Mouse (Mus musculus) cerebellum, adult 8-10 months (tissue): ENCODE results near the gene Gm20388.
A peak's percentile ranks its signal among the peaks of the same experiment; 100 is the strongest.

Experiments
- DNase-seq: peaks from one replicate; pipeline ENCODE4 v3.0.0; 2022

Gm20388 gene

DNA sequence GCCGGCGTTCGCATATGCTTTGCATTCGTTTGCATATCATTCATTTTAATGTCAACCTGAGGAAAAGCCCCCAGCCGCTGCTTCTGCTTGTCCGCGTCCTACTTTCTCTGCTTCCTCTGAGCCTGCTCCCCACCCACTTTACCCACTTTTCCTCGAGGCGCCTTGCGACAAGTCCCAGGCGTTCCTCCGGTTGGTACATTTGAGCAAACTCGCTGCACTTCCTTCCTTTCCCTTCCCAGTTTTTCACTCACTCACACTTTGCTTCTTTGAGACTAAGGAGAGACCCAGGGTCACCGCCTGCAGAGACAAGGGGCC, 2768.2 kb downstream of the Gm20388 start:
- no peak for DNase-seq

DNA sequence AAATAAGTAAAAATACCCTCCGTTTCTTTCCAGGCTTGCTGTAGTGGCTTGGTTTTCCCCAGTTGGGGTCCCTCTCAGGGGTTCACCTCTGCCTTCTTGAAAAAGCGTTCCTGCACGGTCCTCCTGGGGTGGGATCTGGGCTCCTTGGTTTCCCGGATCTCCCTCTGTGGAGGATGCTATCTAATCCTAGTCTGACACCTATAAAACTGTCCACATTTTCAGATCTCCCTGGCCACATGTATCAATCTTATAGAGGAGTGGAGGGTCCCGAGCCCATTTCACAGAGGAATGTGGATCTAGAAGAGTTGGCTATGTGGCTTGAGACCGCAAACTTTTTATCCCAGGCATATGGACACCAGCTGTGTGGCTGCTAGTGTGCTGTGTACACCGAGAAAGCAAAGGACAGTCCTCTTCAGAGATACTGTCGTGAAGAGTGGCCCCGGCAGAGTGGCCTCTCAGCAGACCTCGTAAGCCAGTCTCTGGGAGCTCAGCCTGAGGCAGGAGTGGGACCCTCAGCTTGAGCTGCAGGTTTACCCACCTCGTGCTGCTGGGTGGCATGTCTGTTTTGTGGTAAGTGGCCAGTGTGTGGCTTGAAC, 2768.8 kb downstream of the Gm20388 start:
- no peak for DNase-seq

DNA sequence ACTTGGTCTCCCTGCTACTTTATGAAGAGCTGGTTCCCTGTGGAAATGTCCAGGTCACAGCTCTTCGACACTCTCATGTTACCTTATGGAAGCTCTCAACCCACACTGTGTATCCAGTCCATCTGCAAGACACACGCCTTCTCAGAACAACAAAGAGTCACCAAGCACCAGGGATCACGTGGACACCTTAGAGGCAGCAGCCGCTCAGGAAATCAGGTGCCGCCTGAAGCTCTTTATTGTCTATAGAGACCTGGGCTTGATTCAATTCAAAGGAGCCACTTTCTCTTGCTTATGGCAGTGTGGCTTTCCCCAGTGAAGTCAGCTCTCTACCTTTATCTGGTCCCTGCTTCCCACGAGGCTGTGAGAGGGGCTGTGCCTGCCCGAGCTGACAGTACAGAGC, 2769.5 kb downstream of the Gm20388 start:
- no peak for DNase-seq

DNA sequence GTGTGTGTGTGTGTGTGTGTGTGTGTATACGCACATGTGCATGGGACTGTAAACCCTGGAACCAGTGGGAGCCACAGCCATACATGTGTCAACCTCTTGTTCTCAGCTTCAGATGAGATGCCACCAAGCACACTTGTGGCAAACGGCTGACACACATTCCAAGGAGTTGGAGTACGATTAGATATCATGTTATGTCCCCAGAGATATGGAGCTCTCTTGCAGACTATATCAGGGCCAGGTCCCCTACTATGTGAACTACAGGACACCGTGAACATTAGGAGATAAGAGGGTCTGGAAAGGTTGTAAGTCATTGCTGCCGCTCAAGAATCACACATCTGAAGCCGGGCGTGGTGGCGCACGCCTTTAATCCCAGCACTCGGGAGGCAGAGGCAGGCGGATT, 2772.2 kb downstream of the Gm20388 start:
- DNase-seq: no peak

DNA sequence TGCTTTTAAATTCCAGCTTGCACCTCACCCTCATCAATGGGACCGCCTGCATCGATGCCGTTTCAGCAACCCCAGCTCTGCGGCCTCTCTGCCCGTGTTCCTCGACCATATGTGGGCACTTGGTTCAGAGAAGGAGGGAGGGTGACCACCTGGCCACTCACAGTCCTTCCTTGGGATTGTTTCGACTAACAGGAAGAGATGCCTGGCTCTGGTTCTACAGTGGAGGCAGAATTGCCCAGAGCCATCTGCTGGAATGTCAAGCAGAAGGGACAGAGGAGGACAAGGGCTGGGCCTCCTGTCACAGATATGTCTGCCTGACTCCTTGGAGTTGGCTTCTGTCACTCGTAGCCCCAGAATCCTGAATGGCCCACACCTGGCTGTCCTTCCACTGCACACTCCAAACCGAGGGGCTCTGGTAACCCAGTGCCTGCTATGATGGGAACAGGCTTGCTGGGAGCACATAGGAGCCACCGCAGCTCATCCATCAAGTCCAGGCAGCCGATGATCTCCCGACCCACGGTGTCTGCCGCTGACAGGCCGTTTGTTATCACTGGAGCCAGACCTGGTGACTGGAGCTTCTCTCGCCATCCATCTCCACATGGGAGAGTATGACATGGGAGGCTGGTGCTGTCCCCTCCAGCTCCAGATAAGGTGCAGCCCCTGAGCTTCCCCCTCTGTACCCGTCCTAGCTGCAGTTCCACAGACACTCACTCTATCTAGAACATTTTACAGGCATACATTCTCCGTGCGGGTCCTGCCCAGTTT, 2774.6 kb downstream of the Gm20388 start:
- no peak for DNase-seq

DNA sequence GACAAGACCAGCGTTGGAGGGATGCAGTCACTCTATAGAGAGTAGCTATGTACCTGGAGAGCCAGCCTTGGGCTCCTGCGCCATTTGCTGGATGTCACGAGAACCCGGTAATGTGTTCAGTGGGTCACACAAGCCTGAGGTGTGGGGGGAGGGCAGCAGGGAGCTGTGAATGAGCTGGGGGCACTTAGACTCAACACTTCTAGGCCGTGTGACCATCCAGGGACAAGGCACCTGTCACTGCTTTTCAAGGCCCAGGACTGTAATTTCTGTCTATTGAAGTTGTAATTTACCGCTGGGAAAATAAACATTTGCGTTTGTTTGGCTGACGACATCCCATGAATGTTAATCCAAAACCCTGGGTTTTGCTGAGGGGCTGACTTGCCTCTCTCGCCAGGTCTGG, 2776.2 kb downstream of the Gm20388 start:
- no peak for DNase-seq

DNA sequence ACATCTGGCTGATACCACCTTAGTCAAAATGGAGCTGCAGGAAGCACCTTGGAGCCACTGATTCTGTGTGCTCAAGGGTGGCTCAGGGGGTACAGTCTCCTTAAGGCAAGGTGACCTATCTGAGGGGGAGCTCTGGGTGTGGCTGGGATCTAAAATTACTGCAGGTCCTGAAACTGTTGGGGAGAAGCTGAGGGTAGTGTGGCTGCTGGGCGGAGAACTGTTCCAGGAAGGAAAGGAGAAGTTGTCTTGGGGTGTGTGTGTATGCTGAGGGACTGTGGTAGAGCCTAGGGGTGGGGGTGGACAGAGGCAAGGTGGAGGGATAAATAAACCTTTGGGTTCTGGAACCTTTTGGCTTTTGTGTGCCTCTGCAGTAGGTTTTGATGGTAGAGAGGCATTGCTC, 2778.7 kb downstream of the Gm20388 start:
- no peak for DNase-seq

DNA sequence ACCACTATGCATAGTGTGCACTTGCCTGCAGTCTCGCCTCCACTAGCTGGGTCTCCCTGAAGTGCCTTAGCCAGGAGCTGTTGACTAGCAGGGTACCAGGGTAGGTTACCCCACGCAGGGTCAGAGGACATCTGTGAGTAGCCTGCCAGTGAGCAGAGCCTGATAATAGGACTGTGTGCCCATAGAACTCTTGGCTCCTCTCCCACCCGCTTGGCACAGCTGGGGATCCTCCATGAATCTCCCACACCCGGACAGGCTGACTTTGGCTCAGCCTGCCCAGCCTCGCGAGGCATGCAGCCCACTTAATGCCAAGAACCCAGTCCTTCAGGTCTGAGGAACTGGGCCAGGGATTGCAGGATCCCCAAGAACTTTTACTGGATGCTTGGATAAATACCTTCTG, 2780.4 kb downstream of the Gm20388 start:
- DNase-seq: no peak

DNA sequence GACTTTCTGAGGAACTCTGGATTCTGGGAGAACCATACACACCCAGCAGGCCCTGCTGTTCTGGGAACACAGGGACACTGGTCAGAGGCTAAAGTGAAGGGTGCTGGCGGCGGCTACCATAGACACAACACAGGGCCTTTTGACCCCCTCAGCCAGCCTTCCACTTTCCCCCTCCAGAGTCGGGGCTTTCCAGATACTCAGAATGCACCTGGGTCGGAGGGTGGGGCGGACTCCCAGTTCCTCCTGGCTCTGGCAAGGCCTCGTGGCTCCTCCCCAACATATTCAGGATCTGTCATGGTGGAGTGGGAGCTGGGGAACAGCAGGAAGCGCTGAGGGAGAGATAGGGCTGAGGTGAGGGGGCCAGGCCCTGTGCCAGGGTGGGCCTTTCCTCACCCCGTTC, 2781.5 kb downstream of the Gm20388 start:
- no peak for DNase-seq

DNA sequence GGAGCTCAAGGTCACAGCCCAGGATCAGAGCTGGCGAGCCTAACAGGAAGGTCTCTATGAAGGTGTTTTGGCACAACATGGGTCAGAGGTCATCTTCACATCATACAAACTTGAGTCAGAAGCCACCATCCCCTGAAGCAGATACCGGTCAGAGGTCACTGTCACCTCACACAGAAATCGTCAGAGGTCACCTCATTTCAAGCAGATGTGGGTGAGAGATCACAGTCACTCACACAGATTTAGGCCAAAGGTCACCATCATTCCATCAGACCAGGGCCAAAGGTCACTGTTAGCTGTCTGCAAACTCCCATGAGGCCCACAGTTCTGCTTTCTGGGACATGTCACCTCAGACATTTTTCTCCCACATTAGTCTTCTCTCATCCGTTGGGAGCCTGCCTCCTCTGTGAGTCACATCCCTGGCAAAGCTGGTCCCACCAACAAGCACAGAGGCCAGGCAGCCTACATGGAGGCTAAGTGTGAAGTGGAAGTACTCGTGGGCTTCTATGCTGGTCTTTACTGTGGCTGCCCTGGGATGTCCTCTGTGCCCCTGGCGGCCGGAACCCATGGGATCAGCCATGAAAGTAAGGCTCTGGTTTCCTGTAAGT, 2784.9 kb downstream of the Gm20388 start:
- DNase-seq: no peak

DNA sequence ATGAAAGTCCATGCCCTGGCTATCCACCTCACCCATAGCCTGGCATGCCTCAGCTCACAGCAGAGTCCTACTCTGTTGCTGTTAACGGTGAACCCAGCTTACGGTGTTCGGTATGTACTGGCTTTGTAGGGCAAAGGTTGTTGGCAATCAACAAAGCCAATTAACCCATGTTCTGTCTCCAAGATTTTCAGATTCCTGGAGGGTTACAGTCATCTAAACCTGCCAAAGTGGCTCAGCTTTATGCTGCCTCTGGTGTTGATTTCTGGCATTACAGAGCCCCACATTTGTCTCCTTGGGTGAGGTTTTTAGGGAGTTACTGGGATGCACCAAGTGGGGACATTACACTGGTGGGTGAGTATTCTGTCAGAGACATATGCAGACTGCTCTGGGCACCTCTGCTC, 2786.5 kb downstream of the Gm20388 start:
- DNase-seq: peak; percentile 68

DNA sequence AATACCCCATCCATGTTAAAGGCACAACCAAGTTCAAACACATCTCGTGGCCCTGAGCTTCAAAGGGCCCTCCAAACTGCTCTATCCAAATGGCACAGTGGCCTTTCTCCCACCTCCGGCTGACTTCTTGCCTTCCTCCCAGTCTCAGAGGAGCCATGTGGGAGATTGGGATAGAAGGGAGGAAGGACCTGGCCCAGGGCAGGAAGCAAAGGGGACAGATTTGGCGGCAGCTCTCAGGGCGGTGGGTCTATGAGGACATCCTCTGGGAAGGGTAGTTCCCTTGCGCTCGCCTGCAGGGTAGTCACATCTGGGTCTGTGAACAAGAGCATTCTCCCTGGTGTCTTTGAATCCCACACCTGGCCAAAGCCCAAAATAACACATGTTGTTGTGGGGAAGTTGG, 2786.9 kb downstream of the Gm20388 start:
- no peak for DNase-seq

DNA sequence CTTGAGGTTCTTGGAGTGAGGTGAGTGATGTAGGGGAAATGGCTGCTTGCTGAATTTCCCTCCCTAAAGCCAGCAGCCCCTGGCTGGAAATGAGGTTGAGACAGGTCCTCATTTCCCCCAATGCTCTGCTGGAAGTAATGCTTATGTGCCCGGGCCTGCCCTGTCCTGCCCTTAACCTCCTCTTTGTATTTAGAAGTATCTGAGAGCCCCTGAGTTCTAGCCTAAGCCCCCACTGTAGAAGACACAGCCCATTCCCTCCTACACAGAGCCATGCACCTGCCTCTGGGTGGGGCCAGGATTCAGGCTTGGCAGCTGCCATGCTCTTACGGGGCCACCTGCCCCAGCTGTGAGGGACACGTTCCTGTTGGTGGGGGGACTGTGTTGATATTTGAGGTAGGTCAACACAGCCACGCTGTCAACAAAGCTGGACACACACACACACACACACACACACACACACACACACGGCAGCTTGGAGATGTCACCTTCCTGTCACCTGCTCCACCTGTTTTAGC, 2787.7 kb downstream of the Gm20388 start:
- DNase-seq: no peak

DNA sequence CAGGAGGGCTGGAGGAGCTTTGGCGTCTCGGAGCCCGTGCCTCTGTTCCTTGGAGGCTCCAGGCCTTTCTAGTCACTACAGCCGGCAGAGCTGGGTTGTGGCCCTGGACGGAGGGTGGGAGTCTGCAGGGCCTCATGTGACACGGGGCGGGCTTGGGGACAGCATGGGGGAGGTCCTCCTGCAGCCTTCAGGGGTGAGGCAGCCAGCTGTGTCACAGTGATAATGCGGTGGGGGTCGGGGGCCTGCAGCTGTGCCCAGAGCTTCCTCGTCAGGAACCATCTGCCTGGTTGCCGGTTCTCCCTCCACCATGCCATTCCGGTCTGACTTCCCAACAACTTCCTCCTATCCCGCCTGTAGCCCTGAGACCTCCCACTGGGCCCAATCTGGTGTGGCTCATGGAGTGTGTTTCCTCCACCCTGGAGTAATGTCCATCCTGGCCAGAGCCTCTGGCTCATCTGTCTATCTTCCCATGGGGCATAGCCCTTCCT, 2788.4 kb downstream of the Gm20388 start, which contains the start of gene Cbfa2t3:
Gene Cbfa2t3, minus strand, starts transcription at position 105 of the 488 bp plus-strand sequence.
- no peak for DNase-seq

DNA sequence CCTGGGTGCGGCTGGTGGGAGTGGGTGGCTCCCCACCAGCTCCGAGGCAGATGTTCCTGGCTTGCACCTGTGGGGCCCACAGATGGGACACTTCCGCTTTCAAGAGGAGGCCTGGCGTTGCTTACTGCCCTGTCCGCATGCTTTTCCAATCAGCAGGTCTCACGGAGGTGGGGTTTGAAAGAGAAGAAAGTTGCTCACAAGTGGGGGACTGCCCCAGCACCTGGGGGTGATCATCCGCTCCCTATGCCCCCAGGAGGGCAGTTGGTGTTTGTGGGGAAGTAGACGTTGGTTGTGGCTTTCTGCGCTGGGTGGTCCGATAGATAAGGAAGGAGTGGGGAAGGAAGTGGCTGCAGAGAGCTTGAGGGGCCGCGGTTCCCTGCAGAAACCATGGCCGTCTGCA, 2790.0 kb downstream of the Gm20388 start:
- no peak for DNase-seq

DNA sequence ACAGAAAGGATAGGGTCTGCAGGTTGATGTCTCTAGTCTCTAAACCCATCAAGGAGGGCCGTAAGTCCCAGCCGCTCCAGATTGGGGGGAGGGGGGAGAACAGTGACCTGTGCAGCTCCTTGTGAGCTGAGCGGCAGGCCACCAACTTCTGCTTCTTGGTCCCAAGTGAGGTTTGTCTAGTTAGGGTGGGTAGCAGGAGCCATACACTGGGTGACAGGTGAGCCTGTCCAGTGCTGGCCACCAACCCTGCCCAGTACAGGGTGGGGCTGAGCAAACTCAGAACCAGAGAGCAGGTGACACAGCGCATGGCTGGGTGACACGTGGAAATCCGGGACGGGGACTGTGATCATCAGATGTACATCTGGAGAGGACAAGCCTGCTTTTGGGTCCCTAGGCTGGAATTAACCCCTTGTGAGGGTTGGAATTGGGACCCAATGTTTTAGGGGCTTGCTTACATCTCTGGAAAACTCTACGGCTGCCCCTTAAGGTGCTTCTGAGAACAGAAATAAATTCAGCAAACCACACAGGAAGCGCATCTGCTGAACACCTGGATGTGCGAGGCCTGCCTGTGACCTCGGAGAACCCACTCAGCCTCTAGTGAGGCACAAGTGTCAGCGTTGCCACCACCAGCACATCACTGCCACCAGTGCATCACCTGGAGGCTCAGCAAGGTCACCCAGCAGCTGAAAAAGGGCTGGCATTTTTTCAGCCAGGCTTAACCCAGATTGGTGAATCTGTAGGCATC, 2791.0 kb downstream of the Gm20388 start:
- no peak for DNase-seq

DNA sequence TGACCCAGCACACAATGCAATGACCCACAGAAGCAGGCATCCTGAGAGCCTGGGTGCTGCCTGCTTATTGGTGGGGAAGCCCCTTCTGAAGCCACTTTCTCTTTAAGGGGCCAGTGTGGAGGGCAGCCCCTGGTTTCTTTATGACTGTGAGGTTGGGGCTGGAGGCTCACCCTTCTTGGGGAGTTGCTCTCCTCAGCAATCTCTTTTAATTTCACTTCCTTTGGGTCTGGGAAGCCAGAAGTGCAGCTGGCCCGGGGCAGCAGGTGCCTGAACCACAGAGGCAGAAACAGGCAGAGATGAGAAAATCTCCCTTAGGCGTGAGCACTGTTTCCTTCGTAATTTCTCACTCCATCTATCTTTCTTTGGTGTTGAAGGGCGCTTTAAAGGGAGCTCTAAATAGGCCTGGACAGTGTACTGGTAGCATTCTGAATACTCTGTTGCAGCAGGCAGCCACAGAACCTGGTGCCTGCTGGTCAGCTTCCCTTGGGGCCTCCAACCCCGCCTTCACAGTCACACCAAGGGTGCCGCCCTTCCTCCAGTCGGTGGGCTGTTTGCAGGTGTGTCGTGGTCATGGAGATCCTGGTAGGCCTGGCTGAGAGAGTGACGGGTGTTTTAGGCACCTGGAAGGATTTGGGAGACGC, 2791.8 kb downstream of the Gm20388 start:
- no peak for DNase-seq

DNA sequence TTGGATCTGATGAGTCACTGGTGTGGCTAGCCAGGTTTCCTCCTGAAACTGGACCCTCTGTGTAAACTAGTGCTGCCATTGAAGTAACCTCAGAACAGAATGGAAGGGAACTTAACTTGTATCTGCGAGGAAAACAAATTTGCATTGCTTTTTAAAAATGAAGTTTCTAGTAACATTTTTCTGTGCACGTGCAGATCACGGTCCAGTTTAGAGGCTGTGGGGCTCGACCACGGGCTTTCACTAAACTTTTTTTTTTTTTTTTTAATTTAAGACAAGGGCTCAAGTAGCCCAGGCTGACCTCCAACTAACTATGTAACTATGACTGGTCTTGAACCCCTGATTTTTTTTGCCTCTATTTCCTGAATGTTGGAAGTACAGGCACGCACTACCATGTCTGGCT, 2792.3 kb downstream of the Gm20388 start:
- DNase-seq: no peak

DNA sequence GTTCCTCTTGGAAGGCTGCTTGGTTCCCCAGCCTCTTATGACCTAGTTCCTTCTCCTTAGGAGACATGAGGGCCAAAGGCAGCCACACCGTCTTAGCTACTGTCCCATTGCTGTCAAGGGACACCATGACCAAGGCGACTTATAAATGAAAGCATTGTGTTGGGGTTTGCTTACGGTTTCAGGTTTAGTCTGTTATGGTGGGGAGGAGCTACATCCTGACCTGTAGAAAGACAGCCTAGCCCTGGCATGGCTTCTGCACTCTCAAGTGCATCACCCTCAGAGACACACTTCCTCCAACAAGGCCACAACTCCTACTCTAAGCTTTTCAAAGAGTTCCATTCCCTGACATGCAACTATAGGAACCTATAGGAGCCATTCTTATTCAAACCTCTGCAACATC, 2794.0 kb downstream of the Gm20388 start:
- DNase-seq: no peak

DNA sequence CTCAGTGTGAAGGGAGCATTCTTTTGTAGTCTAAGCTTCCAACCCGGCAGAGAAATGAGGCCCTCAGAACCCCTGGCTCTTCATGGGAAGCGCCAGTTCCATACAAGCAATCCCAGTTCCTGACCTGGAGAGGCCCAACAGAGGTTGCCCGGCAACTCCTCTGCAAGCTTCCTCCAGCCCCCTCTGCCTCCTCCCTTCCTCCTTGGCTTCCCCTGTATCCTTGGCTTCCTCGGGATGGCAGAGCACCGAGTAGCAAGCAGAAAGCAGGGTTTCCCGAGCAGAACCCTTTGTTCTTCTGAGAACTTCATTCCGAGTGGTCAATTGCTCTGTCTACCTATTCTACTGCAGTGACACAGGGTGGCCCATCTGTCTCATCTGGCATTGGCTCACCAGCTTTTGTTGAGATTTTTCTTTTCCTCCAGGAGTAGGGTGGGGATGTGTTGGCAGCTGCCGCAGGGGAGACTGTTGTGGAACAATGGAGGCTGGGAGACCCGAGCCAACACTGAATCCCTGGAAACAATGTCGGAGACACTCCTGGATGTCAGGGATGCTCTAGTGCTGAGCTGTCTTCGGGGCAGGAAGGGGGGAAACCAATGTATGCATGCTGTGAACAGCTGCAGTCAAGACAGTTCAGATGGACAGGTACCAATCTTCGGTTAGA, 2795.4 kb downstream of the Gm20388 start:
- no peak for DNase-seq

DNA sequence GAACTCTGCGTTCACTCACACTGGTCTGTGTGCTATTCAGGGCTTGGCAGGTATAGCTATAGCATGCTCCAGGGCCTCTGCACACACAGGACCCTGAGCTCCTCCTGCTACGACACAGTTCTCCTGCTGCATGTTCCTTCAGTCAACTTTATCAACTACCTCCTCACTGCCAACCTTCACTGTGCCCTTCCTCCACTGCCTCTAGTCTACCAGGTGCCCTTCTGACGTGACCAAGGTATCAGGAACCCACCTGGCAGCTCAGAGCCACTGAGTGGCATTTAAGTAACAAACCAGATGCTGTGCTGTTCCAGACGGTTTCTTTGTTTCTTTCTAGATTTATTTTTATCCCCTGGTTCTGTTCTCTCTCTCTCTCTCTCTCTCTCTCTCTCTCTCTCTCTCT, 2796.5 kb downstream of the Gm20388 start:
- DNase-seq: no peak

DNA sequence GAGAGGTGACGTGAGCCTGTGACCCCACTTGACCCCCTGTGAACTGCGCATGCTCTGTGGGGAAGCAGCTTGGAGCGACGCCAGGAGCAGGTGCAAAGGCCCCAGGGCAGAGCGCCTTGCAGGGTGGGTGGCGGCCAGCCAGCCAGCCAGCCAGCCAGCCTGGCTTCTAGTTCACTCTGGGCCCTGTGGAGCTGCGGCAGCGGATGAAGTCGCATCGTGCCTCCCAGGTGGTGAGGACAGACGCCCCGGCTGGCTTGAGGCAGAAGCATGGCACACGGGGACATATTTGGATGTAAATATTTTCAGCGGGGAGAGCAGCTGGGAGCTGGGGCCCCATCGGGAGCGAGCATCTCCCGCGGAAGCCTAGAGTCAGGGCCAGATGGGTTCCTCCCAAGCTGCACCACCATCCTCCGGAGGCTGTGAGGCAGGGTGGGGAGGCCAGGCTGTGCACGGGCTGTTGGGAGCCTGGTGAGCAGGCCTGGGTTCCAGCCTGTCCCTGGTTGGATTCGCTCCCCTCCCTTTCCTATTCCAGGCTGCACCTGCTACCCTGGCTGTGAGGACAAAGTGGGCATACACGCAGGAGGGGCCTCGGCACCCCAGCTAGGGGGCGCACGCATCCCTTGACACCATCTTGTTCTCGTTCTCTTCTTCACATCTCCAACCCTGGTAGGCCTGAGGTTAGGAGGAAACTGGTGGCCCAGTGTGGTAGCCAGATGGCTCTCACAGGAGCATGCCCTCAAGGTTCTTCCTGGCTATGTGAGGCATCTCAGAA, 2798.9 kb downstream of the Gm20388 start:
- DNase-seq: peak; percentile 60
